Mouse (Mus musculus) myocyte (in vitro differentiated cells): Measurements from ENCODE around the gene Ino80b. TPM values are rescaled to one million over a fixed set of nuclear protein-coding genes. Genes with fewer than 3 reads are reported as not detected.

Source experiments
- H3K27me3 ChIP-seq: one replicate; pipeline ENCODE4 v1.6.1; 2011; ENCODE audit not compliant: control insufficient read depth, insufficient read depth, insufficient read length
- H3K36me3 ChIP-seq: one replicate; pipeline ENCODE4 v1.6.1; 2011; ENCODE audit not compliant: control insufficient read depth, insufficient read depth
- H3K4me2 ChIP-seq: one replicate; pipeline ENCODE4 v1.6.1; 2011; ENCODE audit warnings: low read depth, control low read depth
- H3K4me3 ChIP-seq: one replicate; pipeline ENCODE4 v1.5.1; 2011; ENCODE audit warnings: mild to moderate bottlenecking, control low read depth, moderate library complexity
- H3K79me2 ChIP-seq: one replicate; pipeline ENCODE4 v1.6.1; 2011; ENCODE audit not compliant: control insufficient read depth, insufficient read depth
- H3ac ChIP-seq: one replicate; pipeline ENCODE4 v1.6.1; 2011; ENCODE audit not compliant: control insufficient read depth, insufficient read length
- CEBPB ChIP-seq: IDR thresholded peaks from 2 replicates; pipeline ENCODE4 v1.6.1; 2011; ENCODE audit warnings: mild to moderate bottlenecking, moderate library complexity; ENCODE audit not compliant: poor library complexity, insufficient read depth, severe bottlenecking
- E2F4 ChIP-seq: IDR thresholded peaks from one replicate; pipeline ENCODE4 v1.6.1; 2011; ENCODE audit warnings: mild to moderate bottlenecking, control low read depth, moderate library complexity; ENCODE audit not compliant: insufficient read depth
- MAX ChIP-seq: IDR thresholded peaks from one replicate; pipeline ENCODE4 v1.6.1; 2011; ENCODE audit warnings: low read depth, mild to moderate bottlenecking, control low read depth
- MYOD1 ChIP-seq, 3 experiments: IDR thresholded peaks; one replicate each; pipeline ENCODE4 v1.6.1; 2011; ENCODE audit warnings: control low read depth in 2 of 3, low read depth in 2 of 3, mild to moderate bottlenecking in 2 of 3, moderate library complexity in 1 of 3; ENCODE audit not compliant: insufficient read length in 2 of 3, control insufficient read depth in 1 of 3
- MYOG ChIP-seq, 3 experiments: IDR thresholded peaks; one replicate each; pipeline ENCODE4 v1.6.1; 2011; ENCODE audit warnings: control low read depth in 2 of 3, low read depth in 2 of 3, mild to moderate bottlenecking in 2 of 3; ENCODE audit not compliant: insufficient read length in 2 of 3, control insufficient read depth in 1 of 3, insufficient read depth in 1 of 3
- POLR2A ChIP-seq: IDR thresholded peaks from one replicate; pipeline ENCODE4 v1.6.1; 2011; ENCODE audit warnings: low read depth, mild to moderate bottlenecking, control low read depth, moderate library complexity; ENCODE audit not compliant: insufficient read length
- POLR2AphosphoS2 ChIP-seq: IDR thresholded peaks from one replicate; pipeline ENCODE4 v1.6.1; 2011; ENCODE audit warnings: low read depth, control low read depth; ENCODE audit not compliant: insufficient read length
- REST ChIP-seq: IDR thresholded peaks from one replicate; pipeline ENCODE4 v1.6.1; 2011; ENCODE audit warnings: mild to moderate bottlenecking, control low read depth, moderate library complexity; ENCODE audit not compliant: insufficient read depth, insufficient read length
- SRF ChIP-seq: IDR thresholded peaks from one replicate; pipeline ENCODE4 v1.6.1; 2011; ENCODE audit warnings: low read depth; ENCODE audit not compliant: control insufficient read depth, insufficient read length
- TCF12 ChIP-seq: IDR thresholded peaks from one replicate; pipeline ENCODE4 v1.6.1; 2011; ENCODE audit warnings: mild to moderate bottlenecking, control low read depth; ENCODE audit not compliant: poor library complexity, insufficient read depth, severe bottlenecking
- TCF3 ChIP-seq: IDR thresholded peaks from one replicate; pipeline ENCODE4 v1.6.1; 2011; ENCODE audit warnings: low read depth, control low read depth; ENCODE audit not compliant: insufficient read length
- USF1 ChIP-seq: IDR thresholded peaks from one replicate; pipeline ENCODE4 v1.6.1; 2011; ENCODE audit warnings: low read depth, mild to moderate bottlenecking, control low read depth, moderate library complexity
- polyA plus RNA-seq: library from polyadenylated mRNA; unstranded; fragments of >200 nt; fragmentation: generic; extraction: Trizol; gene quantifications from one replicate; pipeline ENCODE4 v1.2.1, GENCODE M21; 2012; ENCODE audit warnings: missing spikeins

The Ino80b gene
- polyA plus RNA-seq, 1 experiment, result 38.3 TPM

DNA sequence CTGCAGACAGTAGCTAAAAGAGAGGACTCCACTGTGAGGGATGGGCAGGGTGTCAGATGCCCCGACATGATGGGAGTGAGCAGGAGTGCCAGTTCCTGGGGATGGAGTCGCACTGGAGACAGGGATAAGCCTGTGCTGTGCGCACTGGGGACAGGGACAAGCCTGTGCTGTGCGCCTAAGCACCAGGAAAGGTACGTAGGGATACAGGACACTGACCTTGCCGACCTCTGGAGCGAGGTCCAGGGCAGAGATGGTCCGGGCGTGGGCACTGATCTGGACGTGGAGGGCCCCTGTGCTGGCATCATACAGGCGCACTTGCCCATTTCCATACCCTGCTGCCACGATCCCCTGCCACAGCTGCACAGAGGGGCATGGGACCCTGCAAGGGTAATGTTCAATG, 27.8 kb upstream of the Ino80b start:
- TF ChIP-seq MAX (no peak), REST (no peak), MYOG (IDR thresholded peaks at IDR 0.05; ENCODE audit: control insufficient read depth in 1 of 3, insufficient read depth in 1 of 3, insufficient read length in 2 of 3, low read depth in 2 of 3) (no peak), TCF12 (no peak), USF1 (no peak), E2F4 (no peak), TCF3 (no peak), POLR2AphosphoS2 (peak; percentile 81), CEBPB (no peak), SRF (no peak), POLR2A (peak; percentile 25), MYOD1 (IDR thresholded peaks at IDR 0.05; ENCODE audit: control insufficient read depth in 1 of 3, insufficient read length in 2 of 3, low read depth in 2 of 3) (no peak)
- peaks cover 9% of the 10 kb centered on the region for H3K36me3 ChIP-seq
- H3K4me2 ChIP-seq, result no peak overlapping the region
- no peak overlapping the region for H3ac ChIP-seq
- no peaks in the 10 kb centered on the region for H3K27me3 ChIP-seq
- H3K79me2 ChIP-seq, result no peaks in the 10 kb centered on the region
- H3K4me3 ChIP-seq, result no peak overlapping the region

DNA sequence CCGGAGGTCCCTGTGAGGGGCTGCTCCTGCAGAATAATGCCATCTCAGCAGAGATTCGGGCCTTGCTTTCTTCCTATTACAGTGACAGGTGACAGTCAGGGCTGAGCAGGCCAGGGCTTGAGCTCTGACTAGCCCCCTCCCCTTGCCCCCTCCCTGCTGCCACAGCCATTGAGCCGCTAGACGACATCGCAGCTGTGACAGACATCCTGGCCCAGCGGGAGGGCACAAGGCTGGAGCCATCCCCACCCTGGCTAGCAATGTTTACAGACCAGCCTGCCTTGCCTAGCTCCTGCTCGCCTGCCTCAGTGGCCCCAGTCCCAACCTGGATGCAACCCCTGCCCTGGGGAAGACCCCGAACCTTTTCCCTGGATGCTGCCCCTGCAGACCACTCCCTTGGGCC, 26.5 kb upstream of the Ino80b start:
- no peak overlapping the region for H3K4me2 ChIP-seq
- no peaks in the 10 kb centered on the region for H3K27me3 ChIP-seq
- TF ChIP-seq TCF3, result no peak
- TF ChIP-seq POLR2A, result no peak
- TF ChIP-seq CEBPB, result no peak
- TF ChIP-seq E2F4, result no peak
- no peak for TF ChIP-seq USF1
- TF ChIP-seq MAX, result no peak
- no peak for TF ChIP-seq MYOD1 (IDR thresholded peaks at IDR 0.05; ENCODE audit: control insufficient read depth in 1 of 3, insufficient read length in 2 of 3, low read depth in 2 of 3)
- TF ChIP-seq REST, result no peak
- TF ChIP-seq SRF, result no peak
- no peak for TF ChIP-seq POLR2AphosphoS2
- no peaks in the 10 kb centered on the region for H3K79me2 ChIP-seq
- H3ac ChIP-seq, result no peak overlapping the region
- no peak overlapping the region for H3K4me3 ChIP-seq
- peaks cover 10% of the 10 kb centered on the region for H3K36me3 ChIP-seq

DNA sequence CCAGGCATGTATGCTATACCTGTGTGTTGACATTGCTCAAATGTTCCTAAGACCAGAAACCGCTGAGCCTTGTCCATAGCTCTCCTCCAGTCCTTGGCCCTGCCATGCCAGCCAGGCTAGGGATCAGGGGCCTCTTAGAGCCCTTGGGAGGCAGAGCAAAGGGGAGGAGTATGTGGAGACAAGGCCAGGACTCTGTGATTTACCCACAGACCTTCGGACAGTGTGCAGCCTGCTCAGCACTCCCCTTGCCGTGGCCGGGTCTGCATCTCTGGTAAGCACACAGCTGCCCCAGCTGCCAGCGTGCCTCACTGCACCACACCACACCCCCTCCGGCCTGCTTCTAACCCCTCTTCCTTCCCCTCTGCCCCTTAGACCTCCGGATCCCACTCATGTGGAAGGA, 22.0 kb upstream of the Ino80b start:
- peaks cover 12% of the 10 kb centered on the region for H3K36me3 ChIP-seq

DNA sequence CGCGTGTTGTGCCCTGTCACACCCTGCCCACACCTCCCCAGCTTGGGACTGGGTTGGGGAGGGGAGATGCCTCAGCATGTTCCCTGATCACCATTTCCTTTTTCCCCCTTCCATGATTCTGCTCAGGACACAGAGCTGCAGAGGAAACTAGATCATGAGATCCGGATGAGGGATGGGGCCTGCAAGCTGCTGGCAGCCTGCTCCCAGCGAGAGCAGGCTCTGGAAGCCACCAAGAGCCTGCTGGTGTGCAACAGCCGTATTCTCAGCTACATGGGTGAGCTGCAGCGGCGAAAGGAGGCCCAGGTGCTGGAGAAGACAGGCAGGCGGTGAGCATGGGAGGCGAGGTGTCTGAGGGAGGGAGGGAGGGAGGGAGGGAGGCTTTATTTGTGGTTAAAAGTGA, 20.6 kb upstream of the Ino80b start:
- no peaks in the 10 kb centered on the region for H3K27me3 ChIP-seq
- no peak overlapping the region for H3K4me3 ChIP-seq
- no peak for TF ChIP-seq E2F4
- no peak for TF ChIP-seq REST
- no peak for TF ChIP-seq MYOG (IDR thresholded peaks at IDR 0.05; ENCODE audit: control insufficient read depth in 1 of 3, insufficient read depth in 1 of 3, insufficient read length in 2 of 3, low read depth in 2 of 3)
- no peak for TF ChIP-seq USF1
- TF ChIP-seq MYOD1 (IDR thresholded peaks at IDR 0.05; ENCODE audit: control insufficient read depth in 1 of 3, insufficient read length in 2 of 3, low read depth in 2 of 3), result no peak
- TF ChIP-seq POLR2AphosphoS2, result no peak
- no peak for TF ChIP-seq CEBPB
- TF ChIP-seq POLR2A, result no peak
- TF ChIP-seq MAX, result no peak
- no peak for TF ChIP-seq TCF3
- TF ChIP-seq TCF12, result no peak
- no peak for TF ChIP-seq SRF
- no peak overlapping the region for H3ac ChIP-seq
- H3K79me2 ChIP-seq, result peaks cover 25% of the 10 kb centered on the region
- peak overlapping the region; percentile 18 for H3K4me2 ChIP-seq
- H3K36me3 ChIP-seq, result peaks cover 8% of the 10 kb centered on the region

More for the DNA sequence above, 22.0 kb upstream of the Ino80b start:
- Histone ChIP-seq H3ac (no peak overlapping the region), H3K27me3 (no peaks in the 10 kb centered on the region), H3K79me2 (peaks cover 17% of the 10 kb centered on the region), H3K4me2 (no peak overlapping the region), H3K4me3 (no peak overlapping the region)
- TF ChIP-seq E2F4, result no peak
- no peak for TF ChIP-seq POLR2AphosphoS2
- TF ChIP-seq MAX, result no peak
- no peak for TF ChIP-seq REST
- no peak for TF ChIP-seq MYOD1 (IDR thresholded peaks at IDR 0.05; ENCODE audit: control insufficient read depth in 1 of 3, insufficient read length in 2 of 3, low read depth in 2 of 3)
- no peak for TF ChIP-seq TCF12
- no peak for TF ChIP-seq TCF3
- TF ChIP-seq USF1, result no peak
- no peak for TF ChIP-seq SRF
- TF ChIP-seq MYOG (IDR thresholded peaks at IDR 0.05; ENCODE audit: control insufficient read depth in 1 of 3, insufficient read depth in 1 of 3, insufficient read length in 2 of 3, low read depth in 2 of 3), result no peak

DNA sequence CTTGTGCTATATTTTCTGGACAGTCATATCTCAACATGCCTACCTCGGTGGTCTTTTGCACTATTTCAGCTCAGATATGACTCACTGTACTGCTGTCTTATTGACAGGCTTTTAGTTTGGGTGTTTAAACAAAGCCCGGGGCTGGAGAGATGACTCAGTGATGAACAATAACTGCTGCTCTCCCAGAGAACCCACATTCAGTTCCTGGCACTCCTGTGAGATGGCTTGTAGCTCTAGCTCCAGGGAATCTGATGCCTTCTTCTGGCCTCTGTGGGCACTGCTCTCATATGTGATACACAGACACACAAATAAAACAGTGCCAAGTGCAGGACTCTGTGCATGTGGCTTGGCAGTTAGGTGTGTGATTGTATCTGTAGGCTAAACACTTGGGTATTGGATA, 20.0 kb upstream of the Ino80b start:
- TF ChIP-seq POLR2A, result no peak
- no peak for TF ChIP-seq MYOD1 (IDR thresholded peaks at IDR 0.05; ENCODE audit: control insufficient read depth in 1 of 3, insufficient read length in 2 of 3, low read depth in 2 of 3)
- TF ChIP-seq USF1, result no peak
- no peak for TF ChIP-seq TCF12
- no peak for TF ChIP-seq TCF3
- TF ChIP-seq REST, result no peak
- no peak for TF ChIP-seq POLR2AphosphoS2
- no peak for TF ChIP-seq CEBPB
- no peak for TF ChIP-seq MAX
- no peak for TF ChIP-seq E2F4
- Histone ChIP-seq H3K36me3 (peaks cover 8% of the 10 kb centered on the region), H3K4me3 (no peak overlapping the region)

More for the DNA sequence above, 20.0 kb upstream of the Ino80b start:
- Histone ChIP-seq H3ac (no peak overlapping the region), H3K4me2 (peak overlapping the region; percentile 31), H3K27me3 (no peaks in the 10 kb centered on the region), H3K79me2 (peaks cover 31% of the 10 kb centered on the region)
